Mouse (Mus musculus) adrenal gland, postnatal 10 days (tissue): ENCODE results near the gene Utp18. TPM values are rescaled to one million over a fixed set of nuclear protein-coding genes. Genes with fewer than 3 reads are reported as not detected.
"Not testable (repeated sequence)": the region's sequence is repeated elsewhere in the genome, so short reads cannot be mapped to it uniquely, and the experiment has no call there.

ENCODE experiments used
- DNase-seq: peaks from one replicate; pipeline ENCODE4 v3.0.0; 2021; ENCODE audit warnings: mixed read lengths
- long read RNA-seq, 2 experiments: library from polyadenylated mRNA; stranded (forward); transcript quantifications; one replicate each; pipeline ENCODE4 v2.0.0; 2021
- total RNA-seq, 2 experiments: library from RNA; stranded (reverse); gene quantifications; 2 replicates each; pipeline ENCODE4 v1.2.3; 2021

The Utp18 gene
- total RNA-seq = 10 to 100 TPM; 18.7 to 19.5 TPM
- long read RNA-seq, experiment 1, transcript Utp18-201 (14 exons, 2,613 nt) = major isoform, 51 of 53 reads
- long read RNA-seq, experiment 1, partial matches to known transcripts = 1 of 53 reads
- long read RNA-seq, experiment 1, other reads (novel, unspliced or antisense) = 1 of 53 reads
- long read RNA-seq, experiment 2, transcript Utp18-201 (14 exons, 2,613 nt) = major isoform, 17 of 19 reads
- long read RNA-seq, experiment 2, partial matches to known transcripts = 2 of 19 reads
- long read RNA-seq, experiment 2, other reads (novel, unspliced or antisense) = 0 of 19 reads

- peak; percentile 99 for DNase-seq
Observed at GRCm38 (mm10) chr11:93885572-93886410, at the start of gene Utp18, which contains the start of gene Mbtd1. Utp18 (minus strand) TSS chr11:93885766. Mbtd1 (plus strand) TSS chr11:93885852.

DNA sequence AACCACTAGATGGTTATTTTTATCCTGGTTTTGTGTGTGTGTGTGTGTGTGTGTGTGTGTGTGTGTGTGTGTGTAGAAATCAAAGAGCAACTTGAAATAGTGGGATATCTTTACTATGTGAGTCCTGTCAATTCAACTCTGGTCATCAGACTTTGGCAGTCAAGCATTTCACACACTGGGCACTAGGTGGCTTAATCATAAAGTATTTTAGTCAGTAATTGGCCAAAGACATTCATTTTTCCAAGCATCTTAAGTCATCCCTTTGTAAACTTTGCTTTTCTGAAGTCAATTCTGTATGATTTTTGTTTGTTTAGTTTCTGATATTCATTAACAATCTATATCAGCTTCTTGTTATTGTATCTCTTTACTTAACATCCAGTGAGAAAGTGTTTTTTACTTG, 43.5 kb upstream of the Utp18 start:
- no peak for DNase-seq

- DNase-seq = not testable (repeated sequence)
Observed at GRCm38 (mm10) chr11:93915019-93915418, 29.5 kb upstream of the Utp18 start.

- DNase-seq = no peak
Observed at GRCm38 (mm10) chr11:93911603-93912002, 26.0 kb upstream of the Utp18 start.

DNA sequence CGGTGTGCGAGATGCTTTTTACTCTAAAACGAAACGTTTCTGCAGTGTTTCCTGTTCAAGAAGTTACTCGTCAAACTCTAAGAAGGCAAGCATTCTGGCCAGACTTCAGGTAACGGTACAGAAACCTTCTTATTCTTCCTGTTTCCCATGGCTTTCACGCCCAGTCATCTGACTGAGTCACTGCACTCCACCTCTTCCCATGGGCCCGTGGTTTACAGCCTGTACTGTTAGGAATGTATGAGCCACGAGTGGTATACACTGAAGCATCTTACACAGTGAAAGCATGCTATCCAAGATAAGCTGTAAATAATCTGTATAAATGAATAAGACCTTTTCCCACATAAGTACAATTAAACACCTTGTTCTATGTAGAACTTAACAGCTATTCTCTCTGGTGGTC, 23.3 kb upstream of the Utp18 start:
- DNase-seq = no peak

DNA sequence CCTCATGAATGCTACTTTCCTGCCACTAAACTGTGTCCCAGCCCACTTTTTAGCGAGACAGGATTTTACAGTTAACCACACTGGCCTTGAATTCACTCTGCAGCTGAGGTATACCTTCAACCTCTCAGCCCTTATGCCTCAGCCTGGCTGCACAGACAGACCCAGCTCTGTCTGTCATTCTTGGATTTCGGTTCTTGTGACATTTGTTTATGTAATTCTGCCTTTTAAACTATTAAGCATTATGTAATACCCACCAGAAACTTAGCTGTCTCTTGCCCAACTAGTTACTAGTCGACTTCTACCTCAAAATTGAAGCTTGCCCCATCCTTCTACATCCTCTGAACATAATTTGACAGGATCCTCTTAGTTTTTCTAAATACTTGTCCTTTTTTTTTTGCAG, 22.3 kb upstream of the Utp18 start:
- no peak for DNase-seq

DNA sequence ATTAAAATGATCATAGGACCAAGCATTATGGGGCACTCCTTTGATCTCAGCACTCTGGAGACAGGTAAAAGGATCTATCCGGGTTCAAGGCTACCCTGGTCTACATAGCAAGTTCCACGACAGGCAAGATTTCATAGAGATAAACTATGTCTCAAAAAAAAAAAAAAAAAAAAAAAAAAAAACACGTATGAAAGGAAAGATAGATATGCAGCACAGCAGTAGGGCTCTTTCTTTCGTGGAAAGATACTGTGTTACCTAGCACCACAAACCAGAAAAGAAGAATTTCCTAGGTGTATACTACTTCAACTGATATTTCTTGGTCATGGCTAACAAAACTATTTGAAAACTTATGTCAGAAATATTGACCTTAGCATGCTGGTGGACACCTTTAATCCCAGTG, 21.3 kb upstream of the Utp18 start:
- no peak for DNase-seq

DNA sequence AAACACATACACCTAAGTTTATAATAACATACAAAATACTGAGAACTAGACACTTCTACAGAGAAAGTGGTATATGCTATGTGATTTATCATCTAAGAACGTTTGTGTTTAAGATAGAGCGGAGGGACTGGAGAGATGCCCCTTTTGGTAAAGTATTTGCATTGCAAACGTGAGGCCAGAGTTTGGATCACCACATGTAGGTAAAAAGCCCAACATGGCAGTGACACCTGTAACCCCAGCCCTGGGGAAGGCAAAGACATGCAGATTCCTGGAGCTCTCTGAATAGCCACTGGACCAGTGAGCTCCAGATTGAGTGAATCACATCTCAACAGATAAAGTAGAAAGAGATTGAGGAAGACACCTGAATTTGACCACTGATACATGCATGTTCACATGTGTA, 12.2 kb upstream of the Utp18 start:
- no peak for DNase-seq

GRCm38 (mm10) chr11:93887080-93887447, 1.5 kb upstream of the Utp18 start:
- DNase-seq = no peak

DNA sequence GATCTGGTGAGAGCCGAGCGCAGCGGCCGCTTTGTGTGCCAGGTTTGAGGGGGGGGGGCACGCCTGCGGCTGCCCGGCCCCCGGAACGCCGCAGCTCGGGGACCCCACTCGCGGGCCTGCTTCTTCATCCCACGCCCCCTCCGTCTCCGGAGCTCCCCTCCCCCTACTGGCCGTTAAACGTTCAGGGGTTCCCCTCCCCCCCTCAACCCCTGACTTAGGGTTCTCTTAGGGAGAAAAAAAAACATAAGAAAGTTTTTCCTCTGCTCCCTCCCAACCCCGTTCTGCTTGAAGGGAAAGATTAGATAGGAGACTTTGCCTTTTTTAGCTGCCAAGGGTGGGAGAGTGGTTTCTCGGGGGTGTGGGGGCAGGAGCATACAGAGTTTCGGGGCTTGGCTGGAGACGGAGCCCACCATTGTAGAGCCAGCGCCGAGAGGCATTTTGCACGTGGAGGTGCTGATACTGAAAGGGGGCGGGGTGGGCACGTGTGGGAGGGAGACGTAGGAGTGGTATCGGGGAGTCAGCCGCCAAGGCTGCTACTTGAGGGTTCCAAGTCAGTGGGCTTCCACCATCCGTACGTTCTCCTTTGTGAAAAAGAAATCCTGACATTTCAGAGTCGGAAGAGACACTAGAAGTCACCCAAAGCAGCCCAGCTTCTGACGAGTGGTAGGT, 979 bp upstream of the Utp18 start:
- peak; percentile 41 for DNase-seq

DNA sequence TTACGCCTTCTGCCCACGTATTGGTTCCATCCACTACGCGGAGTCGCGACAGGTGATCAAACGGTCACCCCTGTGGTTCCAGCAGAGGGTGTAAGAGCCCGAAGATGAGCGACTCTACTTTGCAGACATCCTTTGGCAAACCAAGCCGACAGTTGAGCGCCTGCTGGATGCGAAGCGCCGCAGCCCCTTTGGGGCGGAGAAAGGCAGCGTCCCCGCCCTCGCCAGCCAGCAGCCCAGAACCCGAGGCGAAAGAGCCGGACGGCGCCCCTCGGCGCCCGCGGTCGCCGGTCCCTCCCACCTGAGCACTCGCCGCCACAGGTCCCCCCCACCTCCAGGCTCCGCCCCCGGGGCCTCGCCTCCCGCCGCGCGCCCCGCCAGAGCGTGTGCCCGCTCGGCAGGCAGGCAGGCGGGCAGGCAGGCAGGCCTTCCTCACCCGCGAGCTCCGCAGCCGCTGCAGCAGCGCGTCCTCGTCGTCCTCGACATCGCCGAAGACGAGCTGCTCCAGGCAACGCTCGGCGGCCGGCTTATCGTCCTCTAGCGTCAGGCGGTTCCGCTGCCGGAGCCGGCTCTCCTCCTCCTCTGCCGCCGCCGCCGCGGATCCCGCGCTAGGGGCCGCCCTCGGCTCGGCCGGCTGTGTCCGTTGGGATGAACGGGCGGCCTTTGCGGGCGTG, 530 bp downstream of the Utp18 start:
- peak; percentile 79 for DNase-seq

DNA sequence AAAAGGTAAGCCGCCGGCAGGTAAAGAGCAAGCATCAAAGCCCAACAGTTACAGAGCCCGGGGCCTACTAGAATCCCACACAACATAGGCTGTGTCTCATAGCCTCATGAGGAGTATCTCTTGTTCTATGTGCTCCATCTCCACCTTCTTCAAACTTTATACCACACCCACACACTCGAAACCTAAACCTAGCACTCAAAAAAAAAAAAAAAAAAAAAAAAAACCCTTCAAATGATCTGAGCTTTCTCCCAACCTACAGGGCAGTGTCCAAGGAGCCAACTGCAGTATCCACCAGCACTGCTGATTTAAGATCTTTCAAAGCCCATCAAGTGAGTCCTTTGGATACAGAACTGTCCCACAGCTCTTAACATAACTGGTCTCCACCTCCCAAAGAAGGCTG, 1.5 kb downstream of the Utp18 start:
- no peak for DNase-seq

DNA sequence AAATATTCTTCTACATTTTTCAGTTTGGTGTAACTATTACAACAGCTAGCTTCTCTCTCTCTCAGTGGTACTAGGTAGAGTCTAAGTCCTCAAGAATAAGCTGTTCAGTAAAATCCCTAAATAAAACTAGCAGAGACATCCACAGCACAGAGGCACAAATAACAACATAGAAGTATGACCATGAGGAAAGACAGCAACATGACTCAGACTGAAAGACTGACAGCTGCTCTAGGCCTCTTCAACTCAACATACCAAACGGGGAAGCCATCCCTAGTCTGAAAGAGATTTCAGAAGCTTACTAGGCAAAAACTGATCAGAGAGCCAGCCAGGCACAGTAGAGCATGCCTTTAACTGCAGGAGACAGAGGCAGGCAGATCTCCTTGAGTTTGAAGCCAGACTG, 22.9 kb downstream of the Utp18 start:
- DNase-seq = no peak

- no peak for DNase-seq
Observed at GRCm38 (mm10) chr11:93862045-93862623, 23.4 kb downstream of the Utp18 start.

- no peak for DNase-seq
Observed at GRCm38 (mm10) chr11:93861193-93861592, 24.4 kb downstream of the Utp18 start.

GRCm38 (mm10) chr11:93860540-93861172, 24.9 kb downstream of the Utp18 start:
- no peak for DNase-seq

GRCm38 (mm10) chr11:93856284-93856955, 29.1 kb downstream of the Utp18 start:
- peak; percentile 85 for DNase-seq

DNA sequence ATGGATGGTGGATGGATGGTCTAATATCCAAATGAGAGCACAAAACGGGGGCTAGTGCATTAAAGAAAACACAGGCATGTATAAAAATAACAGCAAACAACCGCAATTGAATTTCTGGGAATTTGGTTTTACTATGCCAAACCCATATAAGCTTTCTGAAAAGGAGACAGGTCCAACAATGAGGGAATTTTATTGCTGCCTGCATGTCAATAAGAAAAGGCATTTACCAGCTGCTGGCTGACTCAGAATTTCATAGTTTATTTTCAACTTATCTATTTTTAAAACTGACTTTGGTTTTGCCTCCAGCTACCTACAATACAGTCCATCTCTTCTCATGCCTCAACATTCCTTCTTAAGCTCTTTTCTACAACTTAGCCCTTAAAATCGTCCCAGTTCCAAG, 33.0 kb downstream of the Utp18 start:
- no peak for DNase-seq

- DNase-seq = no peak
Observed at GRCm38 (mm10) chr11:93847342-93847741, 38.2 kb downstream of the Utp18 start.

DNA sequence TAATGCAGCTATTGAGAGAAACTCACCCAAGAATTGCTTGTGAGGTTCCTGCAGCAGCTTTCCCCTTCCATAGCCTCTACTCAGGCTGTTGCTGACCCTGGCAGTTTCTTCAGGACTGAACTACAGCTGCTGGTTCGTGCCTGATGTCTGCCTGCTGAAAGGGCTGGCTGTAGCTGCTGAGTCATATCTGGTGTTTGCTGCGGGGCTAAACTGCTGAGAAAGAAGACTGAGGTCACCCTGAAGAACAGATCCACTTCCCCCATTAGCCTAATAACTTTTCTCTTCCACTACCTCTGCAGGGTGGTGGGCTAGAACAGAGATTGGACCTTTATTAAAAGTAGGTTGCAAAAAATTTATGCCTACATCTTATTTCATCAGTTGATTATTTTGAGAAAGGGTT, 49.8 kb downstream of the Utp18 start:
- DNase-seq = no peak

GRCm38 (mm10) chr11:93829971-93830370, 55.6 kb downstream of the Utp18 start:
- DNase-seq = no peak
